Mouse (Mus musculus) ES-E14 (cell line): ENCODE data around the gene Zfp593.

Source experiments
- CHD2 ChIP-seq: IDR thresholded peaks from 2 replicates; pipeline ENCODE4 v1.6.1; 2014; ENCODE audit warnings: mild to moderate bottlenecking, low read depth, low read length, inconsistent platforms
- ZC3H11A ChIP-seq: IDR thresholded peaks from 2 replicates; pipeline ENCODE4 v1.6.1; 2012; ENCODE audit warnings: low read depth, mild to moderate bottlenecking, inconsistent platforms, low read length, borderline replicate concordance

DNA sequence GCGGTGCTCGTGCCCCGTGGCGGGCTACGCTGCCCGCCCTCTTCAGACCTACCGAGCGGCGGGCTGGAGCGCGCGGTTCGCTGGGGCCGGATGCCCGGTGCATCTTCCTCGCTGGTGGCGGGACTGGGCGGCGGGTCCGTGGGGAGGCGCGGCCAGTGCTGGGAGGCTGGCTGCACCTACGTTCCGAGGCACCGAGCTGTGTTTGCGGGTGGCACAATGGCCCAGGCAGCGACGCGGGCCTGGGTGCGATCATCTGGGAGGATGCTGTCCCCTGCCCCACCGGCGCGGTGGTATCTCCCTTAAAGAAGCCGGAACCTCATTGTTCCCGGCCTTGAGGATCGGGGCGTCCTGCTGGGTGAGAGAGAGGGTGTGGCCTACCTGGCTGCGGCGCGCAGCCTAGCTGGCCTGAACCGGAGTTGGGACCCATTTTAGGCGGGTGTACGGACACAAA lies 42.2 kb upstream of the Zfp593 start, which contains the start of gene Pdik1l:
- TF ChIP-seq ZC3H11A, result no peak
- TF ChIP-seq CHD2, result no peak
